Mouse (Mus musculus): ENCODE results near the gene Prkcb. TPM values are rescaled to one million over a fixed set of nuclear protein-coding genes. Genes with fewer than 3 reads are reported as not detected.

Prkcb gene
- total RNA-seq, 2 experiments from 2014 or later: 701 to 769 TPM

GRCm38 (mm10) chr7:122459203-122459965, 170.8 kb downstream of the Prkcb start:
- peak; percentile 83 to 86 for DNase-seq (ENCODE audit: low spot score in 2 of 2)

DNA sequence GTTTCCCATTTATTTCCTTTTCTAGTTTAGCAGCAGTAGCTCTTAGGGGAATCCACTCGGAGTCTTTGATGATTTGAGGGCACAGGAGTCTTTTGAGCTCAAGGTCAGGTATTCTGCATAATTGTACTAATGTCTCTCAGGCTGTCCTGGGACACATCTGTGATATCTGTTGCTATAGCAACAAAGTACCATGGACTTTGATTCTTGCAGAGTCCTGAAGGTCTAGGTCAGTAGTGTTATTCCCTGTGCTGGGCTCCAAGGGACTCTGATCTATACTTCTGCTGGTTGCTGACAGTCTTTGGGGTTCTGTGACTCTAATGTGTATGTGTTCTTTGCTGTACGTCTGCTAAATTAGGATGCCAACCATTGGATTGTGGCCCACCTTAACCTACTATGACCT, 171.5 kb downstream of the Prkcb start:
- no peak for DNase-seq (ENCODE audit: low spot score in 2 of 2)

- no peak for DNase-seq (ENCODE audit: low spot score in 2 of 2)
Observed at GRCm38 (mm10) chr7:122465823-122466549, 177.4 kb downstream of the Prkcb start.

DNA sequence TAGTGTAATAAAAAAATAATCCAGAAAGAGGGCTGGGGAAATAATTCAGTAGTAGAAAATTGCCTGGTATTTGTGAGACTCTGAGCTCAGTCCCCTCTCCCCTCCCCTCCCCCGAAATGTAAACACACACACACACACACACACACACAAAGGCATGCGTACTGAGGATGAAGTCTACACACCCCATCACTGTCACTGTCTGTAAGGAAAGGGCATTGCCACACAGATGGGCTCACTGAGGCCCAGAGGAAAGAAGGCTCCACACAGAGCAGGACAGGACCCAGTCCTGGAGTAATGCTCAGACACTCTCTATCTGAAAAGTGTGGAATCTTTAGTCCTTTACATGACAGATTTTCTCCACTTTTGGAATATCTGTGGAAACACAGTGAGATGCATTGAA, 178.2 kb downstream of the Prkcb start:
- no peak for DNase-seq (ENCODE audit: low spot score in 2 of 2)

- DNase-seq (ENCODE audit: low spot score in 2 of 2): no peak
Observed at GRCm38 (mm10) chr7:122467831-122468230, 179.3 kb downstream of the Prkcb start.

GRCm38 (mm10) chr7:122470370-122471280, 182.1 kb downstream of the Prkcb start:
- peak; percentile 64 to 76 for DNase-seq (ENCODE audit: low spot score in 2 of 2)

DNA sequence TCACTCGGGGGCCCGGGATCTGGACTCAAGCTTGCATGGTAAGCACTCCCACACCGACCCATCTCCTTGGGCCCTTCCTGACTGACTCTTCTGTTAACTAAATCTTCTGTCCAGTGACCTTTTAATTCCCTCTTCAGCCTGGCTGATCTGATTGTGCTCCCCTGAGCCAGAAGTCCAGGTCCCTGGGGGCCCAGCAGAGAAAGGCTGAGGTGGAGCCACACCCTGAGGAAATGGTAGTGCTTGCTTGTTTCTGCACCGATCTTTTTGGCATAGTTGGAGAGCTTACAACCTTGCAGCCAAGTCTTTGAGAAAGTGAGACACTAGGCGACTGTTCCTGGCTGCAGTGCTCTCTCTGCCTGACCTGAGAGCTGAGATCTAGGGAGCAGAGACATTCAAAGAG, 183.7 kb downstream of the Prkcb start:
- DNase-seq (ENCODE audit: low spot score in 2 of 2): no peak

- no peak for DNase-seq (ENCODE audit: low spot score in 2 of 2)
Observed at GRCm38 (mm10) chr7:122475038-122475437, 186.5 kb downstream of the Prkcb start.

- no peak for DNase-seq (ENCODE audit: low spot score in 2 of 2)
Observed at GRCm38 (mm10) chr7:122476697-122477096, 188.1 kb downstream of the Prkcb start.

GRCm38 (mm10) chr7:122477118-122477517, 188.6 kb downstream of the Prkcb start:
- DNase-seq (ENCODE audit: low spot score in 2 of 2): no peak

- no peak for DNase-seq (ENCODE audit: low spot score in 2 of 2)
Observed at GRCm38 (mm10) chr7:122477566-122478564, 189.3 kb downstream of the Prkcb start.

DNA sequence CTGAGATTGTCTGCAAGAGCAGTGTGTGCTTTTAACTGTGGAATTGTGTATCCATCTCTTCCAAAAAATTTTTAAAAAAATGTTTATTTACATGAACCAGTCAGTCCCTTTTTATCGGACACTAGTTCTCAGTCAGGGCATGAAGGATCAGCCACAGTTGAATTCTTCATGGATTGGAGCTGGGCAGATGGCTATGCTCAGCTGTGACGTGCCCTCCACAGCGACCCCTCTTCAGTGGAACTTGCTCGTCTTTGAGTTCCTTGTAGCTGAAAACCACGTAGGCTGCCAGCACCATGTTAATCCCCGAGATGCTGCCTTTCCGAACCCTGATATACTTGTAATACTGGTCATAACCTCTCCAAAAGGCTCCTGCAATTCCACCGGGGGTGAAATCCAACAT, 195.4 kb downstream of the Prkcb start:
- no peak for DNase-seq (ENCODE audit: low spot score in 2 of 2)

DNA sequence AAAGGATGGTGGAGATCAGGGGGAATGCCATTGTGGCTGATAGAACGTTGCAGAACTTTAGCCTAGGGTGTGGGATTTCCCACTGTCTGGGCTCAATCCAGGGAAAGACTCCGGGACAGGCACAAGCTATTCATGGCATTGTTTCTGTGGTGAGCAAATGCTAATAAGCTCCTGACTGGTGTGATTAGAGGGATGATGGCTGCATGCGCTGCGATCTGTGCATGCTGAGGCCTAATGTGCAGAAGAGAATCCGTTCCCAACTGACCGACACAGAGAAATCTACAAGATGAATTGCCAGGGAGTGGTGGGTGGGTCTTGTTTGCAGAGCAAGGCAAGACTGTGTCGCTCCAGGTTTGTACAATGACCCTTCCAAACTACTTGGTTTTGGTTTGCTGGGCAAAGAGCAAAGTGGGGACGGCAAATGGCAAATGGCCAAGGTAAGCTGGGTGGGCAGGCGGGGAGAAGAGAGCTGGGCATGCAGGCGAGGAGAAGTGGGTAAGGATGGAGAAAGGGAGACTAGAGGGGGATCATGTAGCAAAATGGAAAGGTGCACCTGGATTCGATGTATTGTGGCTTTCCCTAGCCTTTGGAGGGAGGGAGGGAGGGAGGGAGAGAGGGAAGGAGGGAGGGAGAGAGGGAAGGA, 199.5 kb downstream of the Prkcb start:
- DNase-seq (ENCODE audit: low spot score in 2 of 2): no peak

DNA sequence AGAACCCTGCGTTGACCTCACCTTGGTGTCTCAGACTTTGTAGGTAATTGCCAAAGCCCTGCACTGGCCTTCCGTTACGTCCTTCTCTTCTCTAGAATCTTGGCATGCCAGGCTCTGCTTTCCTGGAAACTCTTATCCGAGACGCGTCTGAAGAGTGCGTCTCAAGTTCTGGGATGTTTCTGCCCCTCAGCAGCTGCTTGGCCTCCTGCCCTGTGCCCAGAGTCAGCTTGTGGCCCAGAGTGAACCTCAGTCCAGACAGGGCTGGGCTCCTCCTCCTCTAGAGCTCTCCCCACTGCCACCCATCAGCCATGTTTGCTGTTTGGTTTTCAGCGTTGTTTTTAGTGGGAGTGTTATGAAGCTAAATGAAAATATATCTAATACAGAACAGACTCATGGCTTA, 203.5 kb downstream of the Prkcb start:
- no peak for DNase-seq (ENCODE audit: low spot score in 2 of 2)

- no peak for DNase-seq (ENCODE audit: low spot score in 2 of 2)
Observed at GRCm38 (mm10) chr7:122492936-122493335, 204.4 kb downstream of the Prkcb start.

GRCm38 (mm10) chr7:122494088-122494487, 205.5 kb downstream of the Prkcb start:
- DNase-seq (ENCODE audit: low spot score in 2 of 2): no peak

DNA sequence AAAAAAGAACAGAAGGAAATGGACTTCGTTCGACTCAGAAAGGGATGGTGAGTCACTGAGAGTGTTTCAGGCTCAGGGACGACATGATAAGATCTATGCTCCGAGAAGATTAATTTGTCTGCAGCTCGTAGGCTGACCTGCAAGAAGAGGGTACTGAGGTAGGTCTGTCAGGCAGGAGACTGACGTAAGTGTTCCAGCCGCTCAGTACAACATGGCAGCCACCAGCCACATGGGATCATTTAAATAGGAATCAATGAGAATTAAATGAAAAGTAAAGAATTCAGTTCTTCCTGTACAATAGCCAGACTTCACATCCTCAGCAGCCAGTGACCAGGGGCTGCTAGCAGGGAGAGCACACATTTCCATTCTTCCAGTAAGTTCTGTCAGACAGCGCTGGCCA, 209.0 kb downstream of the Prkcb start:
- no peak for DNase-seq (ENCODE audit: low spot score in 2 of 2)

GRCm38 (mm10) chr7:122498461-122498860, 209.9 kb downstream of the Prkcb start:
- no peak for DNase-seq (ENCODE audit: low spot score in 2 of 2)

GRCm38 (mm10) chr7:122499743-122500597, 211.4 kb downstream of the Prkcb start:
- peak; percentile 26 to 57 for DNase-seq (ENCODE audit: low spot score in 2 of 2)
